Mouse (Mus musculus): ENCODE data around the gene Stpg2.
"Not testable (repeated sequence)": the region's sequence is repeated elsewhere in the genome, so short reads cannot be mapped to it uniquely, and the experiment has no call there.

Stpg2 gene

GRCm38 (mm10) chr3:139502216-139502615, 296.7 kb downstream of the Stpg2 start:
- TF ChIP-seq NANOG (IDR thresholded peaks at IDR 0.05; ENCODE audit: borderline replicate concordance, low read length), result no peak
- no peaks in the 10 kb centered on the region for H3K27me3 ChIP-seq (ENCODE audit: insufficient read depth, low read length)
- H3K9me3 ChIP-seq (ENCODE audit: low read length), result no peaks in the 10 kb centered on the region
- no peaks in the 10 kb centered on the region for H3K36me3 ChIP-seq (ENCODE audit: insufficient read depth, low read length)
- no peak overlapping the region for H3K4me3 ChIP-seq (replicated peaks; ENCODE audit: low read length)
- H3K4me1 ChIP-seq (replicated peaks; ENCODE audit: low read depth, low read length), result no peaks in the 10 kb centered on the region

DNA sequence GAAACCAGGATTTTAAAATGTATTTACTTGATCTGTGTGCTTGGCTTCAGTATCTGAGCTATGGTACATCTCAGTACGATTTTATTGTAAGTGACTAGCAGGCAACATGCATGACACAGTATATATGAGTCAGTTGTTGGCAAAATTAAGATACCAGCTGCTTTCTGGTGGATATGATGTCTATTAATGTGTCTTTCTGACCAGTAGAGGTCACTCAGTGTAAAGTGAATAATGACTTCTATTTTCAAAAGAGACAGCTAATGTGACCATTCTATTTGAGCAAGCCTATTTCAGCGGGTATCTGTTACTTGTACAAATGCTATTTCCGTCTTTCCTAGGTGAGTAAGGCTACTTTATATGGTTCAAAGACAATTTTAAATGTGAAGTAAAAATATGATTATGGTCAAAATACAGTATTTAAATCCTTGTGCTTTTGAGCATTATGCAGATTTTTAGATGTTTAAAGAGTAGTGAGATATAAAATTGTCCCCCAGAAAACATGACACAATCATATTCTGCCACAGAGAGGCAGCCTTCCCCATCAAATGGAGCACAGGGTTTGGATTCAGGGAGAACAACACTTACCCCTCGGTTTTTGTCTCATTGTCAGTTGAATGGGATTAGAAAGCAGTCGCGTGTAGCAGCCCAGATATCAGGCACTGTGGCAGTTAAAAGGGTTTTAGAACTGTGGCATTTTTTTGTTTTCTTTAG, 303.9 kb downstream of the Stpg2 start:
- H3K4me1 ChIP-seq (replicated peaks; ENCODE audit: low read depth, low read length), result no peaks in the 10 kb centered on the region
- H3K9me3 ChIP-seq (ENCODE audit: low read length), result no peaks in the 10 kb centered on the region
- H3K36me3 ChIP-seq (ENCODE audit: insufficient read depth, low read length), result no peaks in the 10 kb centered on the region
- H3K27me3 ChIP-seq (ENCODE audit: insufficient read depth, low read length), result no peaks in the 10 kb centered on the region
- TF ChIP-seq NANOG (IDR thresholded peaks at IDR 0.05; ENCODE audit: borderline replicate concordance, low read length) (no peak), CTCF (conservative IDR thresholded peaks at IDR 0.05; ENCODE audit: low read length) (no peak), POU5F1 (IDR thresholded peaks at IDR 0.05; ENCODE audit: borderline replicate concordance, low read length) (no peak)
- no peak overlapping the region for H3K4me3 ChIP-seq (replicated peaks; ENCODE audit: low read length)

DNA sequence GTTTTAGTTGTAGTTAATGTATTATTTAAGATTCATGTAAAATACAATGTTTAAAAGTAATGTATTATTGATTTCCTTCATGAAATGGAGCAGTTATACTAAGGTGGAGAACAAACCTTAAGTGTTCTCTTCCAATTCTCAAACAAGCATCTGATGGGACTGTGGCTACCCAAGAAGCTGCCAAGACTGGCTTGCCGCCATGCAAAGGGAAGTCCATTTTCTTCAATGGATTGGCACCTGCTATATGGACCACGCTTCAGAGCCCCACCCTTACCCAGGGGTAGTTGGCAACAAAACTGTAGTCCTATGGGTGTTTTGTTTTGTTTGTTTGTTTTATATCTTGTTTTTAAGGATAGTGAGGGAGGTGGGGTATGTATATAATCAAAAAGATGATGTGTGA, 373.0 kb downstream of the Stpg2 start:
- TF ChIP-seq CTCF (conservative IDR thresholded peaks at IDR 0.05; ENCODE audit: low read length), result no peak
- TF ChIP-seq POU5F1 (IDR thresholded peaks at IDR 0.05; ENCODE audit: borderline replicate concordance, low read length), result no peak
- TF ChIP-seq NANOG (IDR thresholded peaks at IDR 0.05; ENCODE audit: borderline replicate concordance, low read length), result no peak
- Histone ChIP-seq H3K4me3 (replicated peaks; ENCODE audit: low read length) (no peak overlapping the region), H3K36me3 (ENCODE audit: insufficient read depth, low read length) (no peaks in the 10 kb centered on the region), H3K27me3 (ENCODE audit: insufficient read depth, low read length) (no peaks in the 10 kb centered on the region), H3K9me3 (ENCODE audit: low read length) (no peaks in the 10 kb centered on the region), H3K4me1 (replicated peaks; ENCODE audit: low read depth, low read length) (no peaks in the 10 kb centered on the region)

- no peak overlapping the region for H3K4me3 ChIP-seq (replicated peaks; ENCODE audit: low read length)
- TF ChIP-seq POU5F1 (IDR thresholded peaks at IDR 0.05; ENCODE audit: borderline replicate concordance, low read length) (no peak), CTCF (conservative IDR thresholded peaks at IDR 0.05; ENCODE audit: low read length) (no peak), NANOG (IDR thresholded peaks at IDR 0.05; ENCODE audit: borderline replicate concordance, low read length) (no peak)
- H3K27me3 ChIP-seq (ENCODE audit: insufficient read depth, low read length), result no peaks in the 10 kb centered on the region
- no peaks in the 10 kb centered on the region for H3K36me3 ChIP-seq (ENCODE audit: insufficient read depth, low read length)
- H3K9me3 ChIP-seq (ENCODE audit: low read length), result no peaks in the 10 kb centered on the region
- H3K4me1 ChIP-seq (replicated peaks; ENCODE audit: low read depth, low read length), result no peaks in the 10 kb centered on the region
Observed at GRCm38 (mm10) chr3:139581298-139581697, 375.8 kb downstream of the Stpg2 start.

- no peaks in the 10 kb centered on the region for H3K27me3 ChIP-seq (ENCODE audit: insufficient read depth, low read length)
- peaks cover 12% of the 10 kb centered on the region for H3K4me1 ChIP-seq (replicated peaks; ENCODE audit: low read depth, low read length)
- H3K4me3 ChIP-seq (replicated peaks; ENCODE audit: low read length), result no peak overlapping the region
- H3K36me3 ChIP-seq (ENCODE audit: insufficient read depth, low read length), result no peaks in the 10 kb centered on the region
- H3K9me3 ChIP-seq (ENCODE audit: low read length), result no peaks in the 10 kb centered on the region
- TF ChIP-seq NANOG (IDR thresholded peaks at IDR 0.05; ENCODE audit: borderline replicate concordance, low read length), result no peak
- no peak for TF ChIP-seq CTCF (conservative IDR thresholded peaks at IDR 0.05; ENCODE audit: low read length)
- TF ChIP-seq POU5F1 (IDR thresholded peaks at IDR 0.05; ENCODE audit: borderline replicate concordance, low read length), result no peak
Observed at GRCm38 (mm10) chr3:139599508-139599907, 394.0 kb downstream of the Stpg2 start.

- H3K9me3 ChIP-seq (ENCODE audit: low read length); H3K36me3 ChIP-seq (ENCODE audit: insufficient read depth, low read length); H3K4me1 ChIP-seq (replicated peaks; ENCODE audit: low read depth, low read length); H3K4me3 ChIP-seq (replicated peaks; ENCODE audit: low read length); H3K27me3 ChIP-seq (ENCODE audit: insufficient read depth, low read length): not testable (repeated sequence)
Observed at GRCm38 (mm10) chr3:139608267-139608666, 402.8 kb downstream of the Stpg2 start.

GRCm38 (mm10) chr3:139614641-139615040, 409.1 kb downstream of the Stpg2 start:
- Histone ChIP-seq H3K27me3 (ENCODE audit: insufficient read depth, low read length) (no peaks in the 10 kb centered on the region), H3K4me1 (replicated peaks; ENCODE audit: low read depth, low read length) (peaks cover 11% of the 10 kb centered on the region), H3K9me3 (ENCODE audit: low read length) (no peaks in the 10 kb centered on the region), H3K4me3 (replicated peaks; ENCODE audit: low read length) (no peak overlapping the region), H3K36me3 (ENCODE audit: insufficient read depth, low read length) (no peaks in the 10 kb centered on the region)
- TF ChIP-seq CTCF (conservative IDR thresholded peaks at IDR 0.05; ENCODE audit: low read length) (no peak), NANOG (IDR thresholded peaks at IDR 0.05; ENCODE audit: borderline replicate concordance, low read length) (no peak), POU5F1 (IDR thresholded peaks at IDR 0.05; ENCODE audit: borderline replicate concordance, low read length) (no peak)

- H3K9me3 ChIP-seq (ENCODE audit: low read length), result no peaks in the 10 kb centered on the region
- no peak overlapping the region for H3K4me3 ChIP-seq (replicated peaks; ENCODE audit: low read length)
- H3K36me3 ChIP-seq (ENCODE audit: insufficient read depth, low read length), result no peaks in the 10 kb centered on the region
- peaks cover 11% of the 10 kb centered on the region for H3K4me1 ChIP-seq (replicated peaks; ENCODE audit: low read depth, low read length)
- TF ChIP-seq NANOG (IDR thresholded peaks at IDR 0.05; ENCODE audit: borderline replicate concordance, low read length) (no peak), POU5F1 (IDR thresholded peaks at IDR 0.05; ENCODE audit: borderline replicate concordance, low read length) (no peak), CTCF (conservative IDR thresholded peaks at IDR 0.05; ENCODE audit: low read length) (no peak)
- H3K27me3 ChIP-seq (ENCODE audit: insufficient read depth, low read length), result no peaks in the 10 kb centered on the region
Observed at GRCm38 (mm10) chr3:139615791-139616190, 410.3 kb downstream of the Stpg2 start.

- Histone ChIP-seq H3K36me3 (ENCODE audit: insufficient read depth, low read length) (no peaks in the 10 kb centered on the region), H3K4me3 (replicated peaks; ENCODE audit: low read length) (no peak overlapping the region), H3K9me3 (ENCODE audit: low read length) (no peaks in the 10 kb centered on the region), H3K27me3 (ENCODE audit: insufficient read depth, low read length) (no peaks in the 10 kb centered on the region), H3K4me1 (replicated peaks; ENCODE audit: low read depth, low read length) (no peaks in the 10 kb centered on the region)
- TF ChIP-seq NANOG (IDR thresholded peaks at IDR 0.05; ENCODE audit: borderline replicate concordance, low read length) (no peak), CTCF (conservative IDR thresholded peaks at IDR 0.05; ENCODE audit: low read length) (no peak), POU5F1 (IDR thresholded peaks at IDR 0.05; ENCODE audit: borderline replicate concordance, low read length) (no peak)
Observed at GRCm38 (mm10) chr3:139637887-139638286, 432.4 kb downstream of the Stpg2 start.
